Mouse (Mus musculus): ENCODE data around the gene Peg12. TPM values are rescaled to one million over a fixed set of nuclear protein-coding genes. Genes with fewer than 3 reads are reported as not detected.

Gene Peg12
- 81.5 and 99.4 TPM in 2 replicates for polyA plus RNA-seq (2016; fragmentation: Nextera tagmentation; extraction: Ambion mirVana)

GRCm38 (mm10) chr7:62463878-62464755 is at the start of gene Peg12:
Gene Peg12, minus strand, starts transcription at chr7:62464510.
- H3K27ac ChIP-seq = peak within 1 kb of the TSS; percentile 97
- no peaks in the 10 kb centered on the region for H3K27me3 ChIP-seq (ENCODE audit: insufficient read depth, poor library complexity, severe bottlenecking)
- H3K36me3 ChIP-seq = peaks cover 2% of the 10 kb centered on the region; the same call in 1 of the 2 replicates
- H3K4me1 ChIP-seq (replicated peaks) = 0 out of 2 replicates have a peak, but pooled peaks cover 6% of the 10 kb centered on the region
- peak; percentile 69 for DNase-seq (ENCODE audit: low spot score)
- WGBS = 19% methylated on average over 82 of the region's 82 CpGs
- peak within 1 kb of the TSS; percentile 68 for H3K4me3 ChIP-seq
- peaks cover 45% of the 10 kb centered on the region for H3K9me3 ChIP-seq

GRCm38 (mm10) chr7:62486139-62486538 is 21.8 kb upstream of the Peg12 start:
- Histone ChIP-seq H3K27ac (no peak overlapping the region), H3K36me3 (no peaks in the 10 kb centered on the region), H3K4me3 (no peak overlapping the region), H3K9me3 (peaks cover 9% of the 10 kb centered on the region; the same call in 1 of the 2 replicates), H3K4me1 (replicated peaks) (no peaks in the 10 kb centered on the region), H3K27me3 (ENCODE audit: insufficient read depth, poor library complexity, severe bottlenecking) (no peaks in the 10 kb centered on the region)
- WGBS = 35% methylated on average over 2 of the region's 2 CpGs
- no peak for DNase-seq (ENCODE audit: low spot score)

GRCm38 (mm10) chr7:62463007-62463877 is 1.1 kb downstream of the Peg12 start:
- WGBS = 29% methylated on average over 55 of the region's 55 CpGs
- Histone ChIP-seq H3K27me3 (ENCODE audit: insufficient read depth, poor library complexity, severe bottlenecking) (no peaks in the 10 kb centered on the region), H3K27ac (peak overlapping the region; percentile 97), H3K36me3 (peaks cover 2% of the 10 kb centered on the region; the same call in 1 of the 2 replicates), H3K4me3 (peak overlapping the region; percentile 68), H3K9me3 (peaks cover 45% of the 10 kb centered on the region), H3K4me1 (replicated peaks) (0 out of 2 replicates have a peak, but pooled peaks cover 6% of the 10 kb centered on the region)
- peak; percentile 53 for DNase-seq (ENCODE audit: low spot score)

- H3K4me1 ChIP-seq (replicated peaks) = 0 out of 2 replicates have a peak, but pooled peaks cover 6% of the 10 kb centered on the region
- DNase-seq (ENCODE audit: low spot score) = peak; percentile 73
- peaks cover 45% of the 10 kb centered on the region for H3K9me3 ChIP-seq
- 28% methylated on average over 13 of the region's 13 CpGs for WGBS
- H3K27ac ChIP-seq = peak overlapping the region; percentile 97
- no peaks in the 10 kb centered on the region for H3K27me3 ChIP-seq (ENCODE audit: insufficient read depth, poor library complexity, severe bottlenecking)
- peak overlapping the region; percentile 68 for H3K4me3 ChIP-seq
- H3K36me3 ChIP-seq = peaks cover 2% of the 10 kb centered on the region; the same call in 1 of the 2 replicates
Measured at GRCm38 (mm10) chr7:62462229-62463006, 1.9 kb downstream of the Peg12 start.

- 20% methylated on average over 2 of the region's 2 CpGs for WGBS
- H3K36me3 ChIP-seq = no peaks in the 10 kb centered on the region
- no peak overlapping the region for H3K27ac ChIP-seq
- no peak overlapping the region for H3K4me3 ChIP-seq
- 0 out of 2 replicates have a peak, but pooled peaks cover 12% of the 10 kb centered on the region for H3K9me3 ChIP-seq
- no peak for DNase-seq (ENCODE audit: low spot score)
- peaks cover 7% of the 10 kb centered on the region; the same call in 1 of the 2 replicates for H3K4me1 ChIP-seq (replicated peaks)
- H3K27me3 ChIP-seq (ENCODE audit: insufficient read depth, poor library complexity, severe bottlenecking) = no peaks in the 10 kb centered on the region
Measured at GRCm38 (mm10) chr7:62452353-62452752, 12.0 kb downstream of the Peg12 start.

GRCm38 (mm10) chr7:62445431-62446165 is 18.7 kb downstream of the Peg12 start:
- DNase-seq (ENCODE audit: low spot score) = no peak
- Histone ChIP-seq H3K9me3 (peaks cover 13% of the 10 kb centered on the region; the same call in 1 of the 2 replicates), H3K27me3 (ENCODE audit: insufficient read depth, poor library complexity, severe bottlenecking) (no peaks in the 10 kb centered on the region), H3K36me3 (no peaks in the 10 kb centered on the region), H3K4me3 (no peak overlapping the region), H3K27ac (peak overlapping the region; percentile 66), H3K4me1 (replicated peaks) (peaks cover 9% of the 10 kb centered on the region; the same call in 1 of the 2 replicates)

- DNase-seq (ENCODE audit: low spot score) = no peak
- no peaks in the 10 kb centered on the region for H3K36me3 ChIP-seq
- H3K27ac ChIP-seq = no peak overlapping the region
- H3K9me3 ChIP-seq = no peaks in the 10 kb centered on the region
- WGBS = 38% methylated on average over 2 of the region's 2 CpGs
- no peaks in the 10 kb centered on the region for H3K4me1 ChIP-seq (replicated peaks)
- no peak overlapping the region for H3K4me3 ChIP-seq
- H3K27me3 ChIP-seq (ENCODE audit: insufficient read depth, poor library complexity, severe bottlenecking) = no peaks in the 10 kb centered on the region
Measured at GRCm38 (mm10) chr7:62436394-62436793, 27.9 kb downstream of the Peg12 start.

- Histone ChIP-seq H3K4me3 (no peak overlapping the region), H3K27me3 (ENCODE audit: insufficient read depth, poor library complexity, severe bottlenecking) (no peaks in the 10 kb centered on the region), H3K4me1 (replicated peaks) (no peaks in the 10 kb centered on the region), H3K27ac (no peak overlapping the region), H3K9me3 (no peaks in the 10 kb centered on the region; the same call in 1 of the 2 replicates), H3K36me3 (no peaks in the 10 kb centered on the region)
- no peak for DNase-seq (ENCODE audit: low spot score)
- 29% methylated on average over 3 of the region's 3 CpGs for WGBS
Measured at GRCm38 (mm10) chr7:62433243-62433642, 31.1 kb downstream of the Peg12 start.

- DNase-seq (ENCODE audit: low spot score) = no peak
- Histone ChIP-seq H3K27me3 (ENCODE audit: insufficient read depth, poor library complexity, severe bottlenecking) (no peaks in the 10 kb centered on the region), H3K27ac (no peak overlapping the region), H3K9me3 (no peaks in the 10 kb centered on the region; the same call in 1 of the 2 replicates), H3K36me3 (no peaks in the 10 kb centered on the region), H3K4me3 (no peak overlapping the region), H3K4me1 (replicated peaks) (0 out of 2 replicates have a peak, but pooled peaks cover 2% of the 10 kb centered on the region)
- WGBS = 24% methylated on average over 8 of the region's 8 CpGs
Measured at GRCm38 (mm10) chr7:62428337-62428736, 36.0 kb downstream of the Peg12 start.

- peak; percentile 56 for DNase-seq (ENCODE audit: low spot score)
- Histone ChIP-seq H3K4me3 (peak overlapping the region; percentile 68), H3K27me3 (ENCODE audit: insufficient read depth, poor library complexity, severe bottlenecking) (no peaks in the 10 kb centered on the region), H3K27ac (peak overlapping the region; percentile 95), H3K9me3 (peaks cover 19% of the 10 kb centered on the region), H3K36me3 (no peaks in the 10 kb centered on the region), H3K4me1 (replicated peaks) (0 out of 2 replicates have a peak, but pooled peaks cover 2% of the 10 kb centered on the region)
- WGBS = 38% methylated on average over 4 of the region's 4 CpGs
Measured at GRCm38 (mm10) chr7:62423210-62423609, 41.1 kb downstream of the Peg12 start.

- peak; percentile 43 for DNase-seq (ENCODE audit: low spot score)
- Histone ChIP-seq H3K27ac (peak overlapping the region; percentile 95), H3K27me3 (ENCODE audit: insufficient read depth, poor library complexity, severe bottlenecking) (no peaks in the 10 kb centered on the region), H3K9me3 (peaks cover 20% of the 10 kb centered on the region), H3K4me1 (replicated peaks) (0 out of 2 replicates have a peak, but pooled peaks cover 2% of the 10 kb centered on the region), H3K36me3 (no peaks in the 10 kb centered on the region), H3K4me3 (peak overlapping the region; percentile 68)
- WGBS = 45% methylated on average over 6 of the region's 6 CpGs
Measured at GRCm38 (mm10) chr7:62420566-62420965, 43.7 kb downstream of the Peg12 start.
